Mouse (Mus musculus): ENCODE results near the gene Fam3c.

Gene Fam3c

DNA sequence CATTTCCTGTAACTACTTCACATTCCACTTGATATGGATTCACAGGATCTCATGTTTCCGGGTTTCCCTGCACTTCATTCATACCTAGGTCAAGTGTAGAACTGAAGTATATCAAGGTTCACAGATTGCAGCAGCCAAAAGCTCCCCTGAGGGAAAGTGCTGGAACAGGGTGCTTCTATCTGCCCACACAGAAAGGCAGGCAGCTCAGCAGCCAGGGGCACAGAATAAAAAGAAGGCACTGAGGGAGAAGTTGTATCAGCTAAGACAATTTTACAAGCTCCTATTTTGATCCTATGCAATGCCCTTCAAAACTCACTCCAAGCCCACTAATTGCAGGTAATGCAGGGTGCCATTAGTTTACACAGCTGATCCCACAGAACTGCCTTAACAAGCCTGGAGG lies 2.0 kb downstream of the Fam3c start:
- DNase-seq (ENCODE audit: low read depth, low spot score), result no peak

- DNase-seq (ENCODE audit: low read depth, low spot score), result no peak
These were observed 4.5 kb downstream of the Fam3c start for GRCm38 (mm10) chr6:22351551-22351950.

DNA sequence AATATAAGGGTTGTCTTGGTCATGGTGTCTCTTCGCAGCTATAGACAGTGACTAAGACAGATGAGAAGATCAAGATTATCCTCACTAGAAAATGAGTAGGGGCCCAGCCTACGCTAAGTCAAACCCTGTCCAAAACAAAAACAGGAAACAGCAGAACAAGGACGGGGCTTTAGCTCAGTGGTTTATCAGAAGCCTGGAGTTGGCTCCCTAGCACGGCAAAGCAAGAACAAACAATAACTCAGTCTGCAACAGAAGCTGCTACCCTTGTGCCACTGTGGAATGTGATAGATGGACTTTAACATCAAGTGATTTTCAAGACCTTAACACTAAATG lies 5.8 kb downstream of the Fam3c start:
- DNase-seq (ENCODE audit: low read depth, low spot score), result no peak

- no peak for DNase-seq (ENCODE audit: low read depth, low spot score)
These were observed 6.4 kb downstream of the Fam3c start for GRCm38 (mm10) chr6:22349531-22350238.

GRCm38 (mm10) chr6:22348975-22349374 lies 7.1 kb downstream of the Fam3c start:
- DNase-seq (ENCODE audit: low read depth, low spot score), result no peak

- DNase-seq (ENCODE audit: low read depth, low spot score), result no peak
These were observed 7.9 kb downstream of the Fam3c start for GRCm38 (mm10) chr6:22348130-22348529.

DNA sequence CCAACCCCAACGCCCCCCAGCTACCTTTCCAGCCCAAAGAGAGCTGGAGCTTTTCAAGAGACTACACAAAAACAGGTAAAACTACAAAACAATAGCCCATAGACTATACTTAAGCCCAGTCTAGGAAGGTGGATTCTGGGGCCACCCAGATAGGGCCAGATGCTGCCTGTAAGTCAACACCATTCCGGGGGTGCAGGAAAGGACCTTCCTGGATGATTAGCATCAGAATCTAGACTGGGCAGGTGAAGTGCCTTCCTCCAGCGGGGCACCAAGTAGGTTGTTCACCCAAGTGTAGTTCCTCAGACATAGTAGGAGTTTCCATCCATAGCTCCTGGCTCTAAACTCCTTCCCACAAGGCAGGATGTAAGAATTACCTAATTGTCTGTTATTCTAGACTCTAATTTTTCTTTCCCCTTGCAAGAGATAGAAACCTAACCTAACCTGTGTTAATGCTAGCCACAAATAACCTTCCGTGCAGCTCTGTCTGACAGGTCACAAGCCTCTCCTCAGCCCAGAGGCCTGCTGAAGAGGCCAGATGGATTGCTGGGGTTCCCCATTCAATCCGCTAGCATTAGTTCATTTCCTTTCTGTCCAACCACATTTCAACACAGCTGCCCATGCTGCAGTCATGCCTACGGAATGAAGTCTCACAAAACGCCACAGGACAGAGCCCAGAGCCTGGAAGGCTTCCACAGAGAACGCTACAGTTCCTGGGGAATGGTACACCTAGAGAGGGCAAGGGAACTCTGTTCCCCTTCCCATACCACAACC lies 8.7 kb downstream of the Fam3c start:
- no peak for DNase-seq (ENCODE audit: low read depth, low spot score)

GRCm38 (mm10) chr6:22344443-22344842 lies 11.6 kb downstream of the Fam3c start:
- DNase-seq (ENCODE audit: low read depth, low spot score), result no peak

DNA sequence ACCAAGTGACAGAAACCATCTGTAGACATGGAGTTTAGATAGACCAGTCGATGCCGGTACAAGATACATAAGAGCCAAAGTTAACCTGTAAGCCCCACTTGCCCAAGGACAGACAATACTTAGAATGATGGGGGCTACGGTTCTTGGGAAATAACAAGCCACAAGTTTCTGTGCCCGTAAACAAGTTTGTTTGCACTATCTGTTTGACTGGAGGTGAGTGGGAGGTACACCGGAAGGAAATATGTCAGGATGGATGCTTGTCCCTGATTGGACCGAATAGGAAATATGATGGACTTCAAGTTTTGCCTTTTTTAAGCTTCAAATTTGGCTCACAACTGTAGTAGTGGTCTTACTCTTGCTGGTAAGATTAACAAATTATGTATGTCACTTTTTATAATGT lies 12.3 kb downstream of the Fam3c start:
- DNase-seq (ENCODE audit: low read depth, low spot score), result no peak

DNA sequence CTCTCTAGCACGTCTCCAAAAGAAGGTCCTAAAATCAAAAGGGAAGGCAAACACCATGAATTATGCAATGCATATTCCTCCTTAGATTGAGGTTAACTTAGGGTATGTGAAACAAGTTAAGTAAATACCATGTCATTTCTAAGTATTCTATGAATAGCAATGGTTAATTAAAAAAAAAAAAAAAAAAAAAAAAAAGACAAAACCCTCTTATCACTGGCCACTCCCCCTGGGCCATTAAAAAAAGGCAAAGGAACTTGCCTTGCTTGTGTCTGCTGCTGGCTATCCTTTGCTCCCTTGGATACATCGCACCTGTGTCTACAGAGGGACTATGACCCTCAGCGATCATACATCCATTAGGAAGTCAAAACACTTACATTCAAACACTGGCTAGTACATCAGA lies 12.8 kb downstream of the Fam3c start:
- no peak for DNase-seq (ENCODE audit: low read depth, low spot score)

DNA sequence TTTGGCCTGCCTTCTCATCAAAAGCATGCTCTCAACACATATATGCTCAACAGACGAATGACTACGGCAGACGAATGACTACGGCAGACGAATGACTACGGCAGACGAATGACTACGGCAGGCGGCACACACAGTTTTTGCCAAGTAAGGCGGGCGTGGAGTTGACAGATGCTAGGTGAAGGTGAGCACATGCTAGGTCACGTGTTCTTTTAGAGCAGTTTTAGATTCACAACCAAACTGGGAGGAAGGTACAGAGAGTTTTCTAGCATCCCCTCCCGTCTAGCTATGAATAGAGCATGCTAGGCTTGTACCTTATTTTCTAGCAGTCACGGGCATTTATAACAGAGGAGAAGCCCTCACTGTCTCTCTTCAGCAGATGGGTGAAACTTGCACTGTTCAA lies 15.3 kb downstream of the Fam3c start:
- DNase-seq (ENCODE audit: low read depth, low spot score), result no peak

GRCm38 (mm10) chr6:22339763-22340542 lies 16.1 kb downstream of the Fam3c start:
- no peak for DNase-seq (ENCODE audit: low read depth, low spot score)

GRCm38 (mm10) chr6:22332548-22332947 lies 23.5 kb downstream of the Fam3c start:
- no peak for DNase-seq (ENCODE audit: low read depth, low spot score)

GRCm38 (mm10) chr6:22330169-22330960 lies 25.7 kb downstream of the Fam3c start:
- no peak for DNase-seq (ENCODE audit: low read depth, low spot score)

GRCm38 (mm10) chr6:22327931-22328330 lies 28.1 kb downstream of the Fam3c start:
- DNase-seq (ENCODE audit: low read depth, low spot score), result no peak

- no peak for DNase-seq (ENCODE audit: low read depth, low spot score)
These were observed 29.0 kb downstream of the Fam3c start for GRCm38 (mm10) chr6:22327091-22327490.

- no peak for DNase-seq (ENCODE audit: low read depth, low spot score)
These were observed 29.8 kb downstream of the Fam3c start for GRCm38 (mm10) chr6:22326289-22326688.

- peak; percentile 73 for DNase-seq (ENCODE audit: low read depth, low spot score)
These were observed 30.5 kb downstream of the Fam3c start for GRCm38 (mm10) chr6:22325364-22326072.

DNA sequence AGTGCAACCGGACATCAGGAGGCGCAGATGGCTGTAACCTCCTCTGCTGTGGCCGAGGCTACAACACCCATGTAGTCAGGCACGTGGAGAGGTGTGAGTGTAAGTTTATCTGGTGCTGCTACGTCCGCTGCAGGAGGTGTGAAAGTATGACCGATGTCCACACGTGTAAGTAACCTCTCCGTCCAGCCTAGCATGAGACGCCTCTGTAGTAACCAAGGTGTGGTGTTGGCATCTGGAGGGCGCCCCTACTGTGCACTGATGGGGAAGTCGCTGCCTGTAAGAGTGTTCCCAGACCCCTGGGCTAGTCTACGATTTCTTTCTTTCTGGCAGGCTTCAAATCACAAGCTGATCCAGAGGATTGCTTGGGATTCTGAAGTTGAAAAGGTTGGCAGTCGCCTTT lies 58.0 kb downstream of the Fam3c start:
- DNase-seq (ENCODE audit: low read depth, low spot score), result no peak

DNA sequence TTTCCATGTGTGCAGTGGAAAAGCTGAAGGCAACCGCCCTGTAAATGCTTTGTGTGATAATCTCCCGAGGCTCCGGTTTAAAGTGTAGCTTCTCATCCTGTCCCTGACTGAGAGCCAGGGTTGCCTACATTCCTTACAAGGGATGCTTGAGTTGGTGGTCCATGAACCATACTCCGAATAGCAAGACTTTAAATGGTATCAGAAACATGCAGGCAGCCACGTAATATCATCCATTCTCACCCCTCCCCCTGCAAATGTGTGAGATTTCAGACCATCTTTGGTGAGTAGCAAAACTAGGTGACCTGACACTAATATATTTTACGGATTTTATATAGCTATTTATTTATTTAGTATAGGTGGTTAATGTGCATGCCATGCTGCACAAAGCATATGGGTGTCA lies 59.0 kb downstream of the Fam3c start:
- no peak for DNase-seq (ENCODE audit: low read depth, low spot score)

DNA sequence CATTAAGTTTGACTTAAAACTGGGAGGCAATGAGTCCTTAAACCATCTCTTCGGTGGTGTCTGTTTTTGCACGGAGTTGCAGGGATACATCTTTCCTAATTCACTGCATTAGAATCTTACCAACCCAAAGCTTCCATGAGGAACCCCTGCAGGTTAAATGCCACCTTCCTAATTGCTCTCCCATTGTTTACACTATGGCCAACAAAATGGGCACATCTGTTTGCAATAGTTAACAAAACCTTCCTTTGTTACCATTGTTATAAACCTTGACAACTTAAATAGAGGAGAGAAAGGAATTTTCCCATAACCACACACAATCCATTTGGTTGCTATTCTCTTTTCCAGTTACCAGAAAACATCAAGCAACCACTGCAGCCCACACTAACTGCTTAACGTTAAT lies 62.1 kb downstream of the Fam3c start:
- DNase-seq (ENCODE audit: low read depth, low spot score), result no peak

Measured in mesoderm, embryonic 11.5 days (tissue).